Mouse (Mus musculus): ENCODE data around the gene Bbs5. TPM values are rescaled to one million over a fixed set of nuclear protein-coding genes. Genes with fewer than 3 reads are reported as not detected.
"Not testable (repeated sequence)": the region's sequence is repeated elsewhere in the genome, so short reads cannot be mapped to it uniquely, and the experiment has no call there.

Bbs5 gene
- polyA plus RNA-seq, 1 experiment from 2014 or later = 3.5 TPM

GRCm38 (mm10) chr2:69669853-69670252 is 22.9 kb downstream of the Bbs5 start, which contains the start of gene Klhl41:
Klhl41 (plus strand) TSS chr2:69670120.
- no peaks in the 10 kb centered on the region for H3K27me3 ChIP-seq

GRCm38 (mm10) chr2:69673723-69674122 is 26.8 kb downstream of the Bbs5 start:
- H3K36me3 ChIP-seq (replicated peaks) = no peaks in the 10 kb centered on the region
- H3K4me2 ChIP-seq = no peak overlapping the region
- H3K4me3 ChIP-seq (replicated peaks) = no peak overlapping the region
- 53% methylated on average over 5 of the region's 5 CpGs for WGBS (ENCODE audit: insufficient replicate concordance)
- no peaks in the 10 kb centered on the region for H3K27me3 ChIP-seq
- H3K9ac ChIP-seq = no peak overlapping the region
- H3K27ac ChIP-seq (replicated peaks) = no peak overlapping the region
- no peaks in the 10 kb centered on the region for H3K4me1 ChIP-seq (replicated peaks)
- no peak for ATAC-seq (ENCODE audit: insufficient read depth)
- no peaks in the 10 kb centered on the region for H3K9me3 ChIP-seq (replicated peaks)

More at GRCm38 (mm10) chr2:69669853-69670252, 22.9 kb downstream of the Bbs5 start, which contains the start of gene Klhl41:
- Histone ChIP-seq H3K27ac (replicated peaks) (no peak within 1 kb of the TSS), H3K4me1 (replicated peaks) (no peaks in the 10 kb centered on the region), H3K9ac (no peak within 1 kb of the TSS), H3K9me3 (replicated peaks) (no peaks in the 10 kb centered on the region), H3K36me3 (replicated peaks) (no peaks in the 10 kb centered on the region), H3K4me2 (no peak within 1 kb of the TSS), H3K4me3 (replicated peaks) (no peak within 1 kb of the TSS)
- 74% methylated on average over 9 of the region's 9 CpGs for WGBS (ENCODE audit: insufficient replicate concordance)
- no peak for ATAC-seq (ENCODE audit: insufficient read depth)

GRCm38 (mm10) chr2:69675266-69675665 is 28.3 kb downstream of the Bbs5 start:
- Histone ChIP-seq H3K4me2 (no peak overlapping the region), H3K4me3 (replicated peaks) (no peak overlapping the region), H3K4me1 (replicated peaks) (no peaks in the 10 kb centered on the region), H3K9me3 (replicated peaks) (no peaks in the 10 kb centered on the region), H3K27me3 (no peaks in the 10 kb centered on the region), H3K27ac (replicated peaks) (no peak overlapping the region), H3K9ac (no peak overlapping the region), H3K36me3 (replicated peaks) (no peaks in the 10 kb centered on the region)
- 77% methylated on average over 9 of the region's 9 CpGs for WGBS (ENCODE audit: insufficient replicate concordance)
- no peak for ATAC-seq (ENCODE audit: insufficient read depth)

GRCm38 (mm10) chr2:69676713-69677112 is 29.7 kb downstream of the Bbs5 start:
- Histone ChIP-seq H3K4me1 (replicated peaks) (no peaks in the 10 kb centered on the region), H3K9me3 (replicated peaks) (no peaks in the 10 kb centered on the region), H3K9ac (no peak overlapping the region), H3K36me3 (replicated peaks) (no peaks in the 10 kb centered on the region), H3K4me3 (replicated peaks) (no peak overlapping the region), H3K27ac (replicated peaks) (no peak overlapping the region), H3K4me2 (no peak overlapping the region), H3K27me3 (no peaks in the 10 kb centered on the region)
- no peak for ATAC-seq (ENCODE audit: insufficient read depth)
- WGBS (ENCODE audit: insufficient replicate concordance) = 21% methylated on average over 2 of the region's 2 CpGs

- H3K9me3 ChIP-seq (replicated peaks); H3K9ac ChIP-seq; H3K4me3 ChIP-seq (replicated peaks); H3K27ac ChIP-seq (replicated peaks); ATAC-seq (ENCODE audit: insufficient read depth); H3K36me3 ChIP-seq (replicated peaks); H3K4me2 ChIP-seq; H3K27me3 ChIP-seq; H3K4me1 ChIP-seq (replicated peaks): not testable (repeated sequence)
- 42% methylated on average over 2 of the region's 2 CpGs for WGBS (ENCODE audit: insufficient replicate concordance)
Measured at GRCm38 (mm10) chr2:69677215-69677614, 30.2 kb downstream of the Bbs5 start.

- H3K27me3 ChIP-seq = no peaks in the 10 kb centered on the region
- no peaks in the 10 kb centered on the region for H3K9me3 ChIP-seq (replicated peaks)
- H3K4me1 ChIP-seq (replicated peaks) = no peaks in the 10 kb centered on the region
- WGBS (ENCODE audit: insufficient replicate concordance) = 47% methylated on average over 6 of the region's 6 CpGs
- no peak overlapping the region for H3K4me2 ChIP-seq
- no peaks in the 10 kb centered on the region for H3K36me3 ChIP-seq (replicated peaks)
- no peak overlapping the region for H3K4me3 ChIP-seq (replicated peaks)
- H3K27ac ChIP-seq (replicated peaks) = no peak overlapping the region
- no peak overlapping the region for H3K9ac ChIP-seq
- ATAC-seq (ENCODE audit: insufficient read depth) = no peak
Measured at GRCm38 (mm10) chr2:69679990-69680389, 33.0 kb downstream of the Bbs5 start.

GRCm38 (mm10) chr2:69681931-69682330 is 35.0 kb downstream of the Bbs5 start:
- H3K9ac ChIP-seq = no peak overlapping the region
- no peak overlapping the region for H3K4me3 ChIP-seq (replicated peaks)
- WGBS (ENCODE audit: insufficient replicate concordance) = 65% methylated on average over 4 of the region's 4 CpGs
- no peak for ATAC-seq (ENCODE audit: insufficient read depth)
- H3K27me3 ChIP-seq = no peaks in the 10 kb centered on the region
- no peak overlapping the region for H3K4me2 ChIP-seq
- H3K27ac ChIP-seq (replicated peaks) = no peak overlapping the region
- H3K4me1 ChIP-seq (replicated peaks) = no peaks in the 10 kb centered on the region
- no peaks in the 10 kb centered on the region for H3K9me3 ChIP-seq (replicated peaks)
- no peaks in the 10 kb centered on the region for H3K36me3 ChIP-seq (replicated peaks)

GRCm38 (mm10) chr2:69683036-69683805 is 36.2 kb downstream of the Bbs5 start:
- Histone ChIP-seq H3K4me1 (replicated peaks) (no peaks in the 10 kb centered on the region), H3K27ac (replicated peaks) (no peak overlapping the region), H3K27me3 (no peaks in the 10 kb centered on the region), H3K9me3 (replicated peaks) (no peaks in the 10 kb centered on the region), H3K9ac (no peak overlapping the region), H3K4me2 (no peak overlapping the region), H3K4me3 (replicated peaks) (no peak overlapping the region), H3K36me3 (replicated peaks) (no peaks in the 10 kb centered on the region)
- WGBS (ENCODE audit: insufficient replicate concordance) = 77% methylated on average over 13 of the region's 13 CpGs
- ATAC-seq (ENCODE audit: insufficient read depth) = no peak

- no peak overlapping the region for H3K4me2 ChIP-seq
- H3K4me1 ChIP-seq (replicated peaks) = no peaks in the 10 kb centered on the region
- H3K9ac ChIP-seq = no peak overlapping the region
- no peak overlapping the region for H3K27ac ChIP-seq (replicated peaks)
- H3K9me3 ChIP-seq (replicated peaks) = no peaks in the 10 kb centered on the region
- no peak overlapping the region for H3K4me3 ChIP-seq (replicated peaks)
- WGBS (ENCODE audit: insufficient replicate concordance) = 74% methylated on average over 3 of the region's 3 CpGs
- no peaks in the 10 kb centered on the region for H3K27me3 ChIP-seq
- no peak for ATAC-seq (ENCODE audit: insufficient read depth)
- 0 out of 2 replicates have a peak, but pooled peaks cover 1% of the 10 kb centered on the region for H3K36me3 ChIP-seq (replicated peaks)
Measured at GRCm38 (mm10) chr2:69684488-69684887, 37.5 kb downstream of the Bbs5 start.

- Histone ChIP-seq H3K4me2 (no peak overlapping the region), H3K27ac (replicated peaks) (no peak overlapping the region), H3K4me3 (replicated peaks) (no peak overlapping the region), H3K9ac (no peak overlapping the region), H3K4me1 (replicated peaks) (no peaks in the 10 kb centered on the region), H3K27me3 (no peaks in the 10 kb centered on the region), H3K36me3 (replicated peaks) (peaks cover 16% of the 10 kb centered on the region; the same call in 1 of the 2 replicates), H3K9me3 (replicated peaks) (no peaks in the 10 kb centered on the region)
- 77% methylated on average over 3 of the region's 3 CpGs for WGBS (ENCODE audit: insufficient replicate concordance)
- no peak for ATAC-seq (ENCODE audit: insufficient read depth)
Measured at GRCm38 (mm10) chr2:69690214-69690613, 43.2 kb downstream of the Bbs5 start.

GRCm38 (mm10) chr2:69690843-69691242 is 43.9 kb downstream of the Bbs5 start:
- H3K9me3 ChIP-seq (replicated peaks) = no peaks in the 10 kb centered on the region
- no peak for ATAC-seq (ENCODE audit: insufficient read depth)
- peaks cover 16% of the 10 kb centered on the region; the same call in 1 of the 2 replicates for H3K36me3 ChIP-seq (replicated peaks)
- H3K27ac ChIP-seq (replicated peaks) = no peak overlapping the region
- H3K9ac ChIP-seq = no peak overlapping the region
- H3K4me2 ChIP-seq = no peak overlapping the region
- no peak overlapping the region for H3K4me3 ChIP-seq (replicated peaks)
- H3K4me1 ChIP-seq (replicated peaks) = no peaks in the 10 kb centered on the region
- no peaks in the 10 kb centered on the region for H3K27me3 ChIP-seq
- 74% methylated on average over 6 of the region's 6 CpGs for WGBS (ENCODE audit: insufficient replicate concordance)

GRCm38 (mm10) chr2:69693501-69693900 is 46.5 kb downstream of the Bbs5 start:
- whole genome bisulfite sequencing (ENCODE audit: insufficient replicate concordance) = 83% methylated on average over 11 of the region's 11 CpGs
- Histone ChIP-seq H3K27ac (replicated peaks) (no peak overlapping the region), H3K4me2 (no peak overlapping the region), H3K9me3 (replicated peaks) (no peaks in the 10 kb centered on the region), H3K9ac (no peak overlapping the region), H3K4me1 (replicated peaks) (no peaks in the 10 kb centered on the region), H3K4me3 (replicated peaks) (no peak overlapping the region), H3K27me3 (no peaks in the 10 kb centered on the region), H3K36me3 (replicated peaks) (peaks cover 16% of the 10 kb centered on the region; the same call in 1 of the 2 replicates)
- no peak for ATAC-seq (ENCODE audit: insufficient read depth)
